Mouse (Mus musculus): ENCODE measurements around the gene Exosc1.

Gene Exosc1

GRCm38 (mm10) chr19:41913774-41914591 is 19.2 kb downstream of the Exosc1 start:
- no peak for DNase-seq (ENCODE audit: extremely low read depth, low read depth, low spot score)

GRCm38 (mm10) chr19:41912121-41913080 is 20.8 kb downstream of the Exosc1 start:
- DNase-seq (ENCODE audit: extremely low read depth, low read depth, low spot score) = no peak

GRCm38 (mm10) chr19:41911178-41912073 is 21.8 kb downstream of the Exosc1 start, which contains the start of gene Pgam1:
TSS of gene Pgam1 (plus strand) at chr19:41911923.
- DNase-seq (ENCODE audit: extremely low read depth, low read depth, low spot score) = peak; percentile 40

- no peak for DNase-seq (ENCODE audit: extremely low read depth, low read depth, low spot score)
Measured at GRCm38 (mm10) chr19:41910396-41910795, 22.8 kb downstream of the Exosc1 start.

GRCm38 (mm10) chr19:41908736-41909135 is 24.5 kb downstream of the Exosc1 start:
- DNase-seq (ENCODE audit: extremely low read depth, low read depth, low spot score) = no peak

GRCm38 (mm10) chr19:41907079-41907760 is 26.0 kb downstream of the Exosc1 start:
- no peak for DNase-seq (ENCODE audit: extremely low read depth, low read depth, low spot score)

- no peak for DNase-seq (ENCODE audit: extremely low read depth, low read depth, low spot score)
Measured at GRCm38 (mm10) chr19:41906311-41907078, 26.7 kb downstream of the Exosc1 start.

- DNase-seq (ENCODE audit: extremely low read depth, low read depth, low spot score) = no peak
Measured at GRCm38 (mm10) chr19:41905246-41905645, 28.0 kb downstream of the Exosc1 start.

GRCm38 (mm10) chr19:41902848-41903593 is 30.2 kb downstream of the Exosc1 start:
- no peak for DNase-seq (ENCODE audit: extremely low read depth, low read depth, low spot score)

- DNase-seq (ENCODE audit: extremely low read depth, low read depth, low spot score) = no peak
Measured at GRCm38 (mm10) chr19:41901696-41902095, 31.5 kb downstream of the Exosc1 start.

- no peak for DNase-seq (ENCODE audit: extremely low read depth, low read depth, low spot score)
Measured at GRCm38 (mm10) chr19:41900495-41901090, 32.6 kb downstream of the Exosc1 start.

GRCm38 (mm10) chr19:41898860-41899259 is 34.4 kb downstream of the Exosc1 start:
- no peak for DNase-seq (ENCODE audit: extremely low read depth, low read depth, low spot score)

- DNase-seq (ENCODE audit: extremely low read depth, low read depth, low spot score) = no peak
Measured at GRCm38 (mm10) chr19:41896319-41896711, 36.9 kb downstream of the Exosc1 start.

GRCm38 (mm10) chr19:41895460-41896318 is 37.5 kb downstream of the Exosc1 start, which contains the start of gene Rrp12:
TSS of gene Rrp12 (minus strand) at chr19:41896173.
- no peak for DNase-seq (ENCODE audit: extremely low read depth, low read depth, low spot score)

- no peak for DNase-seq (ENCODE audit: extremely low read depth, low read depth, low spot score)
Measured at GRCm38 (mm10) chr19:41894959-41895358, 38.3 kb downstream of the Exosc1 start.

- no peak for DNase-seq (ENCODE audit: extremely low read depth, low read depth, low spot score)
Measured at GRCm38 (mm10) chr19:41888191-41888590, 45.0 kb downstream of the Exosc1 start.

GRCm38 (mm10) chr19:41883882-41884281 is 49.3 kb downstream of the Exosc1 start:
- no peak for DNase-seq (ENCODE audit: extremely low read depth, low read depth, low spot score)
